Mouse (Mus musculus): ENCODE data around the gene Ftl1. TPM values are rescaled to one million over a fixed set of nuclear protein-coding genes. Genes with fewer than 3 reads are reported as not detected.
"Not testable (repeated sequence)": the region's sequence is repeated elsewhere in the genome, so short reads cannot be mapped to it uniquely, and the experiment has no call there.

Ftl1 gene
- total RNA-seq (2021): 1,000 to 10,000 TPM; 1,437 to 1,911 TPM
- long read RNA-seq, experiment 1, transcript Ftl1-201 (4 exons, 968 nt): major isoform, 913 of 928 reads
- long read RNA-seq, experiment 1, transcript Ftl1-205 (3 exons, 825 nt): minor isoform, 7 of 928 reads
- long read RNA-seq, experiment 1, partial matches to known transcripts: 1 of 928 reads
- long read RNA-seq, experiment 1, other reads (novel, unspliced or antisense): 4 of 928 reads
- long read RNA-seq, experiment 2, transcript Ftl1-206 (2 exons, 604 nt): minor isoform, 12 of 3,376 reads
- long read RNA-seq, experiment 2, transcript Ftl1-201 (4 exons, 968 nt): major isoform, 3,326 of 3,376 reads
- long read RNA-seq, experiment 2, transcript Ftl1-205 (3 exons, 825 nt): minor isoform, 18 of 3,376 reads
- long read RNA-seq, experiment 2, partial matches to known transcripts: 4 of 3,376 reads
- long read RNA-seq, experiment 2, other reads (novel, unspliced or antisense): 16 of 3,376 reads

GRCm38 (mm10) chr7:45459564-45460140, at the start of gene Ftl1:
Gene Ftl1 (minus strand): TSS chr7:45459884.
- peak; percentile 97 to 98 for DNase-seq (ENCODE audit: low spot score in 2 of 2)

DNA sequence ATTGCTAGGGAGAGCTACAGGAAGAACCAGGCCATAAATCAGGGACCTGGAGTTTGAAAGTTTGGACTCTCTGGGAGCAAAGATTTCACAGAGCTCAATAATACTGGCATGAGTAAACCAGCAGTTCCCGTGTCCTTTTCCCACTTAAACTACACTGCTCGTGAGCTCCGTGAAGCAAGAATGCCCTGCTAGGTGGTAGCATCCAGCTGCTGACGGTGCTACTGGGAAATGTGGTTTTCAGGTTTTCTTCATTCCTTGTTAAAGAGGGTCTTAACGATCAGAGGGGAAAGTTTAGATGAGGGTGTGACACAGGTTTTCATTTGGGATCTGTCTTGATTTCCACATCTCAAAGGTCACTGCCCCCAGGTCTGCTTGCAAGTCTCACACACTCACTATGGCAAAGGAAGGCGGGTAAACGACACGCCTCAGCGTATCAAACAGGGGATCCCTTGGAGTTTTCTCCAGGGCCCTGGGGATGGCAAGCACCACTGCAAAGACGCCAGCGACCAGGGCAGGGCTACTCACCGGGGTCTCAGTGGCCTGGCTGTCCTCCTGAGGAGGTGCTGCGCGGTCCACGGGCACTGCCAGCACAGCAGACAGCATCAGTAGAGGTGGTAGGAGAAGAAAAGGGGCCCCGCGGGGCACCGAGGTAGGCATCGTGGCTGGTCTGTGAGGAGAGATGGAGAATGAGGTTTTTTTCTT, 49.6 kb upstream of the Ftl1 start:
- no peak for DNase-seq (ENCODE audit: low spot score in 2 of 2)

GRCm38 (mm10) chr7:45508561-45508960, 48.9 kb upstream of the Ftl1 start:
- DNase-seq (ENCODE audit: low spot score in 2 of 2): no peak

GRCm38 (mm10) chr7:45507583-45507982, 47.9 kb upstream of the Ftl1 start:
- DNase-seq (ENCODE audit: low spot score in 2 of 2): no peak

GRCm38 (mm10) chr7:45498427-45498826, 38.7 kb upstream of the Ftl1 start:
- DNase-seq (ENCODE audit: low spot score in 2 of 2): no peak

DNA sequence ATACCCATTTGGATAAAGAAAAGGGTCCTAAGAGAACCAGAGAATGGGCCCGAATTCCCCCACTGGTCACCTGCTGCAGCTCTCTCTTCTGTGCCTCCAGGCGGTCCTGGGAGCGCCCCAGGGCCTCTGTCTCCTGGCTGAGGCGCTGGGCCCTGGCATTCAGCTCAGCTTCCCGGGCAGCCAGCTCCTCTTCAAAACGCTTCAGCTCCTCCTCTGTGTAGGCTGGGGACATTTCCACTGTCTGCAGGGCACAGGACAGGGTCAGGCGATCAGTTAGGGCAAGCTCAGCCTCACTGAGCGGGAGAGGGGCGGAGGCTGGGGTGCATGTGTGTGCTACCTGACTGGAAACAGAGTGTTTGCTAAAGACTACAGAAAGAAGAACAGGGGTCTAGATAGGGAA, 34.9 kb upstream of the Ftl1 start:
- DNase-seq (ENCODE audit: low spot score in 2 of 2): no peak

DNA sequence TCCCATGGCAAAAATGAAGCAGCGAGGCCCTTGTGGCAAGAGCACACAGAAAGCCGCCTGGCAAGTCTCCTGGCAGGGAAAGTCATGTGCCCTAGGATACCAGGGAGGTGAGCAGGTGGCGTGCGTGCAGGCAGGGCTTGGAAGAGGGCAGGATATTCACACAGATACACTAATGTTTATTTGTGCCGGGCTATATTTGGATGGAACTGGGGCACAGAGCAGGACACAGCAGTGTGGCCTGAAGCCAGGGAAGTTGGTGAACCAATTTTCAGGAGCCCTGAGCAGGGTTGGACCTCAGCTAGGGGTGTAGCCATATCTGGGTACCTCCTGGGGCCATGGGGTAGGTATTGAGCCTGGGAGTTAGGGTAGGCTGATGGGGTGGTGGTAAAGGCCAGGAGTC, 33.3 kb upstream of the Ftl1 start:
- no peak for DNase-seq (ENCODE audit: low spot score in 2 of 2)

DNA sequence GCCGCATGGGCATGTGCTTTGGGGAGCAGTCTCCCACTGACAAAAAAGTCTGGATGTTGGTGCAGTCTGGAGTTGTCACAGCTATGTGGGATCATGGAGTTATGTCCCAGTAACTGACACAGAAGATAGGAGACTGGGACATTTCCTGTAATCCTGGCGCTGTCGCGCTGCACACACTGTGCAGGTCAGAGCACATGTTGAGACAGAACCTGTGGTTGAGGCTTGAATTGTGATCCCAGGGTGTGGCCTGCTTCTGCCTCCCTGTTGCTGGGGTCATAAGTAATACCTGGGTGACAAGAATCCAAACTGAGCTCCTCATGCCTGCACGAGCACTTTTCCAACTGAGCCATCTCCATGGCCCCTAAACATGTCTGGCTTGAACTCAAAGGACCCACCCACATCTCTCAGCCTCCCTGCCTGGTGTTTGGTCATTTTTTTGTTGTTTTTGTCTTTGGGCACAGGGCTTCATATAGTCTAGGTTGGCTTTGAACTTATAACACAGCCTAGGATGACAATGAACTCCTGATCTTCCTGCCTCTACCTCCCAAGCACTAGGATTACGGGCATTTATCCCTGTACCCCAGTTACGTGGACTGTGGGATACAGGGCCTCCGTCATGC, 32.7 kb upstream of the Ftl1 start:
- DNase-seq (ENCODE audit: low spot score in 2 of 2): no peak

- DNase-seq (ENCODE audit: low spot score in 2 of 2): no peak
These were observed 31.6 kb upstream of the Ftl1 start for GRCm38 (mm10) chr7:45491264-45491663.

GRCm38 (mm10) chr7:45490822-45491221, 31.1 kb upstream of the Ftl1 start:
- DNase-seq (ENCODE audit: low spot score in 2 of 2): no peak

DNA sequence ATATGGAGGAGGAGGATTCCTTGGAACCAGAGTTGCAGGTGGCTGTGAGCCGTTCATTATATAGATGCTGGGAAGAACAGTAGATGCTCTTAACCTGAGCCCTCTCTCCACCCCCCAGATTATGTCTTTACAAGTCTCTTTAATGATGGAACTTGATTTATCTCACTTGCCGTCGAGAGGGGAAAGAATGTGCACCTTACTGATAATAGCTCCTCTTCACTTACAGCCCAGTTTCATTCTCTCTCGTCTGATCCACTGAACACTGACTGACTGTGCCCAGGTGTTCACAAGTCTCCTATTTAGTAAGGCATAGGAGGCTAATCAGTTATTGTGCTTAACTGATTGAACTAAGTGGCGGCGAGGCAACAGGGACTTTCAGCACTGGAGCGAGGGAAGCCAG, 29.9 kb upstream of the Ftl1 start:
- DNase-seq (ENCODE audit: low spot score in 2 of 2): no peak

DNA sequence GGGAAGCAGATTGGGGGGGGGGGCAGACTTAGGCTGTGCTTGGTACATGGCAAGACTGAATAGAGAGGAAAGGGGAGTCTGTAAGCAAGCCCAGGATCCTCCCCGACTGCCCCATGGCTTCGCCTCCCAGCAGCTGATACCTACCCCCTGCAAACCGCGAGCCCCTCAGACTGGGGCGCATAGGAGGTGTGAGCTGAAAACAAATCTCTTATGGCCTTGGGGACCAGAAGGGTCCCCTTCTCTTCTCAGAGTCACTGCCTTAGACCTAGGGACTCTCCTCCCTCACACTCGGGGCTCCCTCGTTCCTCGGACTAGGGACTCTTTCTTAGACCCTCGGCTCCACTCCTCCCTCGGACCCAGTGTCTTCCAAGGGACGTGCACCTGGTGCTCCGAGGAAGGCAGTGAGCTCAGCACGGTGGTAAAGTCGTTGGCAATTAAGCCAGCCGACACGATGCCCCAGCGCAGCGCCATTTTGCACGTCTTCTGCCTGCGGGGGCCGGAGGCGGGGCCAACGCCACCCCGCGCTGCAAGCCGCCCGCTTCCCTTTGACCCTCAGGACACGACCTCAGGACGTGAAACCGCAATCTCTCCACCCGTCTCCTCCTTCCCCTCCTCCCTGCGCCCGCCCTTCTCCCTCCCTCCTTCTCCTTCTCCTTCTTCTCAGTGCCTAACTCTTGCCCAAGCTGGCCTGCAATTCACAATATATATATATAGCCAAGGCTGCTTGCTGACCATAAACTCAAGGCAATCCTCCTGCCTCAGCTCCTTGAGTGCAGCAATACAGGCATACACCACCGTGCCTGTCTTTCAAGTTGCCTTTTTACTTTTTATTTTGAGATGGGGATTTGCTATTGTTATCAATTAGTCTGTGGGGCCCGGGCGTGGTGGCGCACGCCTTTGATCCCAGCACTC, 28.9 kb upstream of the Ftl1 start, which contains the start of gene Dhdh:
TSS of gene Dhdh (minus strand) at position 513 of the 912 bp plus-strand sequence.
- DNase-seq (ENCODE audit: low spot score in 2 of 2): peak; percentile 73 to 78

DNA sequence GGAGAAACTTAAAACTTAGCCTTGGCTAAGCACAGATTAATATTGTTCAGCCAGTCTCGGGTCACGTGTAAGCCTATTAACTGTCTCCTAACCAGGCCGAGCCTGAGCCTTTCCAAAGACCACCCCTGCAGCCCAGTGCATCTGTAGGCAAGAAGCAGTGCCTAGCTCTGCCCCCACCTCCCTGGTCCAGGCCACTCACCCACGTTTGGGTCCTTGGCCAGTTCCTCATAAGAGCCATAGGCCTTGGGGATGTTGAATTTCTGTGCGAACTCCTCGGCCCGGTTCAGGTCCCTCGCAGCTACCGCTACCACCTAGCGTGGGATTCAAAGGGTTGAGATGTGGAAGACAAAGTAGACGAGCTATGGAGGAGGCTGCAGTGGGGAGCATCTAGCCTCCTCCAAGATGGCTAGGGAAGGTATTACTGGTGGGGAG, 28.2 kb upstream of the Ftl1 start:
- DNase-seq (ENCODE audit: low spot score in 2 of 2): no peak

DNA sequence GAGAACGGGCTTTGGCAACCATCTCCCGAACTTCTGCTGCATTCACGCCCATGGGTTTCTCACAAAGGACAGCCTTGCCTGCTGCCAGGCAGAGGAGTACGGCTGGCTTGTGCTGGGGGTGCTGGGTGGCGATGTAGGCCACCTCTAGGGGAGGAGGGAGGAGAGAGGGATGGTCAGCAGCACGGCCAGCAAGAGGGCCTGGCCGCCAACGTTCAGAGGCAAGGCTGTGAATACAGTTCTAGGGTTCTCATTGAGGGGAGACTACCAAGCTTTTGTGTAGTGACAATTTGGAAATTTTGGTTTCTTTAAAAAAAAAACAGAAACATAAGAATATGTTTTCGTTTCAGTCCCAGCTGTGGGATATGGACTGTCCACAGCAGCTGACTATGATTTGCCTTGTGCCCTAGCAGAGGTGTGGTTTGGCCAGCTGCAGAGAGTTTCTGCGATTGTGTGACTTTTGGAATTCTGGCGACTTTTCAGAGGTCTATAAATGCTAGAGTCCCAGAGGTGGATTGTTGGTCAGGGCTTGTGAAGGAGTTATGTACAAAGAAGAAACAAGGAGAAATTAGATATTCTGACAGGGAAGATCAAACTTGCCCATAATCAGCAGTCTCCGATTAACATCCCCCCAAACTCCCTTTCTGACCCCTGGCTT, 27.2 kb upstream of the Ftl1 start, which contains the start of gene Gm45808:
TSS of gene Gm45808 (minus strand) at position 51 of the 655 bp plus-strand sequence.
- no peak for DNase-seq (ENCODE audit: low spot score in 2 of 2)

DNA sequence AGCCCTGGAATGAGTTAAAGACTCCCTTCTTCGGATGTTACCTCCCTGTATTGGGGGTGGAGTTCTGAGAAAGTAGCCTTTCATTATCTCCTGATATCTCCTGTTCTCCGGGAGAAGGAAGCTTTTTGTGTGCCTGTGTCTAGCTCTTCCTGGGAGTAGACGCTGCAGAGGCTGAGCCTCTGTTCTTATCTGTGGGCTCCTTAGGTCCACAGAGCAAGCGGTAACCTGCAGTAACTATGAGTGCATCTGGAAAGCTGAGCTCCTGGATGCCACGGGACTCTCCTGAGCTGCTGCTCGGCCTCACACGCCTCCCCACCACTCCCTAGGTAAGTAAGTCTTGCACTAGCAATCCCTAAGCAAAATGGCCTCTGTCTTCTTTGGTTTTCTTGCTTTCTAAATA, 26.5 kb upstream of the Ftl1 start:
- no peak for DNase-seq (ENCODE audit: low spot score in 2 of 2)

GRCm38 (mm10) chr7:45484985-45485384, 25.3 kb upstream of the Ftl1 start:
- not testable (repeated sequence) for DNase-seq (ENCODE audit: low spot score in 2 of 2)

DNA sequence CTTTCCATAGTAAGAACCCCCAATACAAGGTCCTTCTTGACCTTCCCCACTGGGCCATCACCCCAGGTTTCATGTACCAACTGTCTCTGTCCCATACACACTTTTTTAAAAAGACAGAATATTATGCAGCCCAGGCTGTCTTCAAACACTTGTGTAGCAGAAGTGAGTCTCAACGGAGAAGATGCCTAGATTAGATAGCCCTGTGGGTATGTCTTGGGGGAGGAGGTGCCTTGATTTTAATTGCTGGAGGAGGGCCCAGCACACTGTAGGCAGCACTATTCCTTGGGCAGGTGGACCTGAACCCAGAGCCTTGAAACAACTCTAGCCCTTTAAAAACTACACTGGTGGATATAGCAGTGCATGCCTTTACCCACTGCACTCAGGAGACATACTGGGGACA, 22.5 kb upstream of the Ftl1 start:
- no peak for DNase-seq (ENCODE audit: low spot score in 2 of 2)

DNA sequence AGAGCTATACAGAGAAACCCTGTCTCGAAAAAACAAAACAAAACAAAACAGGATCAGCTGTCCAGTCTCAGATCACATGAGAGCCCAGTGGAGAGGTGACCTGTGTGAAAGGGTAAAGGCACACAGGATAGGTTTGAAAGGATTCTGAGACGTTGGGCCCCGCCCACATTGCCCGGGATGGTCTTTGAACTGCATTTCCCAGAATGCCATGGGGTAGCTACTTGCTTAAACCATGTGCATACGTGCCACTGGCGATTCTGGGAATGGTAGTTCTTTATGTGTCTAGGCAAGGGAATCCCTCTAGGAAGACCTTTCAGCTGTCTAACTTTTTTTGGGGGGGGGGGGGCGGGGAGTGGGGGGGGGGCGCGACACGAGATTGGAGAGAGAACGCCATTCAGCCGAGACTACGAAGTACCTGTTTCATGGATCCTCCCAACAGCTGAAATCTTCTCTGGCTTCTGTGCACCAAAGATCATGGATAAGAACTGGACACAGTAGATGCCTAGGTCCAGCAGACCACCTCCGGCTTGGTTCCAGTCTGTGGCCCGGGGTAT, 21.8 kb upstream of the Ftl1 start, which contains the start of gene Tulp2:
TSS of gene Tulp2 (plus strand) at position 504 of the 554 bp plus-strand sequence.
- DNase-seq (ENCODE audit: low spot score in 2 of 2): no peak

DNA sequence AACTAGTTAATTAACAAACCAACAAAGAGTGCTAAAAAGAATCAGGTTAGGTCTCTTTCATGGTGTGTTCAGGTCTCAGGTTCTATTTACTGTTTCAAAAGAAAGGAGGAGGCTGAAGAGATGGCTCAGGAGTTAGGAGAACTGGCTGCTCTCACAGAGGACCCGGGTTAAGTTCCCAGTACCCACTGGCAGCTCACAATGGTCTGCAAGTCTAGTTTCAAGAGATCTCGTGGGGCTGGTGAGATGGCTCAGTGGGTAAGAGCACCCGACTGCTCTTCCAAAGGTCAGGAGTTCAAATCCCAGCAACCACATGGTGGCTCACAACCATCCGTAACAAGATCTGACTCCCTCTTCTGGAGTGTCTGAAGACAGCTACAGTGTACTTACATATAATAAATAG, 20.6 kb upstream of the Ftl1 start:
- DNase-seq (ENCODE audit: low spot score in 2 of 2): not testable (repeated sequence)
